Mouse (Mus musculus): ENCODE data around the gene Phgr1. TPM values are rescaled to one million over a fixed set of nuclear protein-coding genes. Genes with fewer than 3 reads are reported as not detected.

Gene Phgr1
- polyA plus RNA-seq, 1 experiment from 2014 or later: not detected

DNA sequence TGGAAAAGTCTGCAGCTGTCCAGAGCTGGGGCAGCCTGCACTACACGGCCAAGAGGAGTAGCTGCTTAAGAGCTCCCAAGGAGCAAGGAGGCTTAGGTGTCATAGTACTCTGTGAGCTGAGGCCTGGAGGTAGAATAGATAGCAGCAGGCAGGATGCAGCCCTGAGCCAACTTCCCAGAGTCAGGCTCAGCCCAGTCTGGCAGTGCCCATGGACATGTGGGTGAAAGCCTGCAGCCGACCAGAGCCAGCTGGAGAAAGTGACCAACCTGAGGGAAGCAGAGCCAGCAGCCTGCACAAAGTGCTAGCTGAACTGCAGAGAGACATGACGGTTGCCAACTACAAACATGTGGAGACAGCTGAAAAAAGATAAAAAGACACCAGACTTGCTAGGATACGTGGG is 34.3 kb downstream of the Phgr1 start:
- no peak overlapping the region for H3K27ac ChIP-seq (replicated peaks)
- H3K4me3 ChIP-seq: no peak overlapping the region
- no peaks in the 10 kb centered on the region for H3K4me1 ChIP-seq
- no peaks in the 10 kb centered on the region for H3K36me3 ChIP-seq
- no peaks in the 10 kb centered on the region for H3K27me3 ChIP-seq
- WGBS: 69% methylated on average over 4 of the region's 4 CpGs
- no peak overlapping the region for H3K4me2 ChIP-seq (replicated peaks)
- no peak for ATAC-seq (replicated peaks)
- H3K9ac ChIP-seq (replicated peaks): no peak overlapping the region
- no peaks in the 10 kb centered on the region for H3K9me3 ChIP-seq

DNA sequence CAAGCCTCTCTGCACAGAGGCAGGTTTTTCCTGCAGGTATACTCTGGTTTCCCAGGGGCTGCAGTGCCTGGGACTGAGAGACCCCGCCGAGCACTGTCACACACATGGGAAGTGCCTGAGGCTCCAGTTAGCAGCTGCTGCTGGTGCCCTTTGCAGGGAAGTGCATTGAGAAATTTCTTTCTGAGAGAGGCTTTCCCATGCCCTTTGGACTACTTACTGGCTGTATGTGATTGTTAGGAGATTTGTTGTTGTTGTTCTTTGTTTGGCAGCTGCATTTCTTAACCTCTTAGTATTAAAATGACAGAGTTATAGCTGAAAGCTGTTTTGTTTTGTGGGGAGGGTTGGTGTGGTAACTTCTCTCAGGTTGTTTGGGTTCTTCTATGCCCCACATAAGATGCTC is 38.3 kb downstream of the Phgr1 start:
- no peaks in the 10 kb centered on the region for H3K36me3 ChIP-seq
- no peak overlapping the region for H3K9ac ChIP-seq (replicated peaks)
- no peak overlapping the region for H3K4me3 ChIP-seq
- H3K4me1 ChIP-seq: peaks cover 20% of the 10 kb centered on the region
- 43% methylated on average over 2 of the region's 2 CpGs for WGBS
- H3K27ac ChIP-seq (replicated peaks): no peak overlapping the region
- no peak for ATAC-seq (replicated peaks)
- no peak overlapping the region for H3K4me2 ChIP-seq (replicated peaks)
- no peaks in the 10 kb centered on the region for H3K27me3 ChIP-seq
- no peaks in the 10 kb centered on the region for H3K9me3 ChIP-seq

DNA sequence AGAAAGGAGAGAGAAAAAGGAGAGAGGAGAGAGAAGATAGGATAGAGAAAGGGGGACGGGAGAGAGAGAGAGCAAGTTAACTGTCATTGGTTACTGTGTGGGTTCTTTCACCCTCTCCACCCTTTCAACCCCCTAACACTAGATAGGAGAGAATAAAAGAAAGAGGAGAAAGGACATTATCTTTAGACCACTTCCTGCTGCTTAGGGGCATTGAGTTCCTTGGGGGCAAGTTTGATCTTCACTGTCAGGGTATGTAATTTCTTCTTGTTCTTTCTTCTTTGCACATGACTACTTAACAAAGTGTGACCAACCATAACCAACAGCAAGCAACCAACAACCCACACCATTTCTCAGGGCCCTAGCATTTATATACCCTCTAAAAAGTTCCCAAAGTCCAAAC is 40.2 kb downstream of the Phgr1 start:
- Histone ChIP-seq H3K4me3 (no peak overlapping the region), H3K9me3 (no peaks in the 10 kb centered on the region), H3K27me3 (no peaks in the 10 kb centered on the region), H3K4me1 (peaks cover 20% of the 10 kb centered on the region), H3K27ac (replicated peaks) (no peak overlapping the region), H3K9ac (replicated peaks) (no peak overlapping the region), H3K4me2 (replicated peaks) (no peak overlapping the region), H3K36me3 (no peaks in the 10 kb centered on the region)
- ATAC-seq (replicated peaks): no peak
- 63% methylated on average over 1 of the region's 1 CpGs for WGBS

DNA sequence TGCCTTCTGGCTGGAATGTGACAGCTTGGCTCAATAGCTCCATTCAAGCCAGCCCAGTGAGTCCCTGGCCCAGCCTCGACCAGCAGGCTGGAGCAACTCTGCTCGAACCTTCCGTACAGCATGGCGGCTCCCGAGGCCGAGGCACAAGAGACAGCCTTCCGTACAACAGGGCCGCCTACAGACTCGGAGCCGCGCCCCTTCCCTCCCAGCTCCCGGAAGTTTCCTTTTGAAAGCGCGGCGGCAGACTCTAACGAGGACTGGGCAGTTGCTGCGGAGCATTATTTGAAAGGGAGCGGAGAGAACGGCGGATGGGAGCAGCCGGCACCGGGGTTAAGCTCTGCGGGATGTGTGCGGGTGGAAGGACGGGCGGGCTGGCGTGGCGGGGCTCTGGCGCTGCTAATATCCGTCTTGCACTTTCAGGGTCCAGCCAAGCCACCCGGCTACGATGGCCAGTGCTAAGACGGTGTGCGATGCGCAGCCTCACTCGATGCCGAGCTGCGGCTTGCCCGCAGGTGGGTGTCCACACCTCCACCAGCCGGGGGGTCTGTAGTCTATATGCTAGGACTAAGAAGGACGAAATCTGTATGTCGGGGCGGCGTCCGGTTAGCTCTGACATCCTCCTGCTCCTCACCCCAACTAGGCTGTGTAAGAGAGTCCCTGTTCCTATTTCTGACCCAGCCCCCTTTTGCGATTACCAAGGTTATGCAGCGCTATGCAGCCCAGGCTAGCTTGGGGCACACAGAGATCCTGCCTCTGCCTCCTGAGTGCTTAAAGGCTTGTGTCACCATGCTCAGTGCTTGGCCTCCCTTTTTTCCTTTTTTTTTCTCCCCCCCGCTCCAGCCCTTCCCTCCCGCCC is 41.6 kb downstream of the Phgr1 start, which contains the start of gene Knstrn:
TSS of gene Knstrn (plus strand) at position 23 of the 856 bp plus-strand sequence.
- no peaks in the 10 kb centered on the region for H3K36me3 ChIP-seq
- H3K27me3 ChIP-seq: no peaks in the 10 kb centered on the region
- 0 out of 2 replicates have a peak within 1 kb of the TSS, but pooled peaks have one; percentile 13 for H3K27ac ChIP-seq (replicated peaks)
- peaks cover 20% of the 10 kb centered on the region for H3K4me1 ChIP-seq
- peak within 1 kb of the TSS; percentile 72 for H3K4me2 ChIP-seq (replicated peaks)
- peak within 1 kb of the TSS; percentile 62 for H3K4me3 ChIP-seq
- H3K9me3 ChIP-seq: no peaks in the 10 kb centered on the region
- peak within 1 kb of the TSS; percentile 51 for H3K9ac ChIP-seq (replicated peaks)
- peak; percentile 98 for ATAC-seq (replicated peaks)
- WGBS: 1% methylated on average over 49 of the region's 49 CpGs

DNA sequence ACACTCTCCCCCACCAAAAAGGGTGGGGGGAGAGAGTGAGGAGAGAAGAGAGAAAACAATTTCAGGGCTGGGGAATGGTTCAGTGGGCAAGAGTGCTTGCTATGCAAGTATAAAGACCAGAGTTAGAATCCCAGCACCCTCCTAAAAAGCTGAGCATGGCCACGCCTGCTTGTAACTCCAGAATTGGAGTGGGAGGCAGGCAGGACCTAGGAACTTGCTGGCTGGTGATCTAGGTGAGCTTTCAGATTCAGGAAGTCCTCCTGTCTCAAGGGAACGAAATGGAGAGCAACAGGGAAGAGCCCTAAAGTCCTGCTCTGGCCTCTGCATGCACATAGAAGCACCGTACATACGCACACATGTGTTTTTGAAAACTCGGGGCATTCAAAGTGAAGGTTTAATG is 50.2 kb downstream of the Phgr1 start:
- WGBS: 94% methylated on average over 5 of the region's 5 CpGs

DNA sequence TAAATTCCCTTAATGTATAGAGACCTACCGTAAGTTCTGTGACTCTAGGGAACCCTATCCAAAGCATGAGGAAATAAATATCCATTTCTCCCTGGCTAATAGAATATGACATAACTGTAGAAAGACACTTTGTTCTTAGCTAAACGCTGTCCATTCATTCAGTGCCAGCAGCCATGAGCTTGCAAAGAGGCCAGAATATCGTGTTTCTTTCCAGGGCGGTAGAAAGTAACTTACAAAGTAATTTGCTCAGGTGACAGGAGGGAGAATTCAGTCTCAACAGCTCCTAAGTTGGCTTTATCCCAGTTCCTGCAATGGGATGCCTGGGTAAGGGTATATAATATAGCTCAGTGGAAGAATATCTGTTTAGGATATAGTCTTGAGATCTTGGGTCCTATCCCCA is 51.8 kb downstream of the Phgr1 start:
- Histone ChIP-seq H3K36me3 (peaks cover 16% of the 10 kb centered on the region; the same call in 1 of the 2 replicates), H3K27ac (replicated peaks) (no peak overlapping the region), H3K27me3 (no peaks in the 10 kb centered on the region), H3K4me3 (no peak overlapping the region), H3K4me1 (no peaks in the 10 kb centered on the region), H3K9me3 (no peaks in the 10 kb centered on the region), H3K9ac (replicated peaks) (no peak overlapping the region), H3K4me2 (replicated peaks) (no peak overlapping the region)
- no peak for ATAC-seq (replicated peaks)
- 94% methylated on average over 4 of the region's 4 CpGs for WGBS

More for the DNA sequence above, 50.2 kb downstream of the Phgr1 start:
- Histone ChIP-seq H3K9ac (replicated peaks) (no peak overlapping the region), H3K4me1 (no peaks in the 10 kb centered on the region), H3K9me3 (no peaks in the 10 kb centered on the region), H3K27ac (replicated peaks) (no peak overlapping the region), H3K4me3 (no peak overlapping the region), H3K36me3 (peaks cover 16% of the 10 kb centered on the region; the same call in 1 of the 2 replicates), H3K4me2 (replicated peaks) (no peak overlapping the region), H3K27me3 (no peaks in the 10 kb centered on the region)
- no peak for ATAC-seq (replicated peaks)

Other genes starting within 250 kb of the Phgr1 start
- 1.3 and 1.8 TPM in 2 replicates for gene Bmf, start 223.1 kb upstream of the Phgr1 start, polyA plus RNA-seq (2015; fragmentation: Nextera tagmentation; extraction: Ambion mirVana)
- 42.9 and 46.0 TPM in 2 replicates for gene Bub1b, start 174.6 kb upstream of the Phgr1 start, polyA plus RNA-seq (2015; fragmentation: Nextera tagmentation; extraction: Ambion mirVana)
- 27.8 and 29.2 TPM in 2 replicates for gene Pak6, start 109.5 kb upstream of the Phgr1 start, polyA plus RNA-seq (2015; fragmentation: Nextera tagmentation; extraction: Ambion mirVana)
- gene Ankrd63, start 68.8 kb upstream of the Phgr1 start, polyA plus RNA-seq (2015; fragmentation: Nextera tagmentation; extraction: Ambion mirVana): 0.43 and 0.48 TPM in 2 replicates
- 0.63 and 0.69 TPM in 2 replicates for gene Plcb2, start 44.3 kb upstream of the Phgr1 start, polyA plus RNA-seq (2015; fragmentation: Nextera tagmentation; extraction: Ambion mirVana)
- gene Inafm2, start 27.0 kb upstream of the Phgr1 start, polyA plus RNA-seq (2015; fragmentation: Nextera tagmentation; extraction: Ambion mirVana): 25.3 and 27.2 TPM in 2 replicates
- 1.3 and 1.6 TPM in 2 replicates for gene Ccdc9b, start 10.1 kb upstream of the Phgr1 start, polyA plus RNA-seq (2015; fragmentation: Nextera tagmentation; extraction: Ambion mirVana)
- gene Disp2, start 7.0 kb downstream of the Phgr1 start, polyA plus RNA-seq (2015; fragmentation: Nextera tagmentation; extraction: Ambion mirVana): 24.2 and 25.8 TPM in 2 replicates
- 59.0 and 69.4 TPM in 2 replicates for gene Knstrn, start 41.2 kb downstream of the Phgr1 start, polyA plus RNA-seq (2015; fragmentation: Nextera tagmentation; extraction: Ambion mirVana)
- gene Ivd, start 89.2 kb downstream of the Phgr1 start, polyA plus RNA-seq (2015; fragmentation: Nextera tagmentation; extraction: Ambion mirVana): 54.2 and 62.1 TPM in 2 replicates
- gene Bahd1, start 127.6 kb downstream of the Phgr1 start, polyA plus RNA-seq (2015; fragmentation: Nextera tagmentation; extraction: Ambion mirVana): 6.7 TPM in 2 replicates
- gene Chst14, start 153.7 kb downstream of the Phgr1 start, polyA plus RNA-seq (2015; fragmentation: Nextera tagmentation; extraction: Ambion mirVana): 6.0 and 6.6 TPM in 2 replicates